Mouse (Mus musculus) spleen, postnatal 4 days (tissue): Measurements from ENCODE around the gene D930007J09Rik.
A peak's percentile ranks its signal among the peaks of the same experiment; 100 is the strongest.

Experiments used
- DNase-seq, 2 experiments: peaks; one replicate each; pipeline ENCODE4 v3.0.0; 2022; ENCODE audit warnings: low spot score in 2 of 2

The D930007J09Rik gene

GRCm38 (mm10) chr13:32821671-32822070, 19.0 kb upstream of the D930007J09Rik start:
- DNase-seq, result no peak

- DNase-seq, result no peak
Observed at GRCm38 (mm10) chr13:32819926-32820325, 17.3 kb upstream of the D930007J09Rik start.

DNA sequence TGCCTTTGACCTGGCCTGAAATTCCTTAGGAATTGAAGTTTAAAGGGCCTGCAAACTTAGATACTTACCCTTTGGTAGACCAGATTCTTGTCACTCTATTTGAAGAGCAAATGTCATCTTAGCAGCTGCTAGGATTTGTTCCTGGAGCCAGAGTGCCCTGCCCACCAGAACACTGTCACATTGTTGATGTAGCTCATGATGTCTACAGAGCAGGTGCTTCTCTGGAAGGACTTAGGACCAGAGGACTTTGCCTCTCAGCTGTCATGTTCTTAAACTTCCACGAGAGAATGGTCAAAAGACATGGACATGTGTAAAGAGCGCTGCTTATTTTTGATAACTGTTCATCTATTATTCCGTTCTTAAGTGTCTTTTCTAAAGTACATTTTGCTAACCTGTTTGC, 16.6 kb upstream of the D930007J09Rik start:
- no peak for DNase-seq

DNA sequence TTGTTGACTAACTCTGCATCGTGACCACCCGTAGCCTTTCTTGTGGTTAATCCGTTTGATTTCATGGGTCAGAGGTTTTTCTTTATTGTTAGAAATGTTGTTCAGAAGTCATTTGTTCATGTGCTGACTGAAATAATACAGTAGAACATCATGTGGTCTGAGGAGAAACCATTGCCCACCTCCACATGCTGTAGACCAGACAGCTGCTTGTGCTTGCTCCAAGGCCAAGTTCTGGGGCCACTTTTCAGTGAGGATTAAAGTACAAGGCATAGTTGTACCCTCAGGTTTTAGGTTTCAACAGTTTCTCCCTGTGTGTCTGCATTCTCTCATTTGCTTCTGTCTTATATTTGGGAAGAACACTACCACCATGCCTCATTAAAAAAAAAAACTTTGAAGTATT, 5.0 kb upstream of the D930007J09Rik start:
- no peak for DNase-seq

GRCm38 (mm10) chr13:32806820-32807219, 4.2 kb upstream of the D930007J09Rik start:
- DNase-seq, result no peak

GRCm38 (mm10) chr13:32803701-32804345, 1.2 kb upstream of the D930007J09Rik start:
- no peak for DNase-seq

- peak; percentile 92 to 93 for DNase-seq
Observed at GRCm38 (mm10) chr13:32801693-32802221, 892 bp downstream of the D930007J09Rik start, which contains the start of gene Wrnip1. Gene Wrnip1, plus strand, starts transcription at chr13:32802038.

GRCm38 (mm10) chr13:32800859-32801258, 1.8 kb downstream of the D930007J09Rik start:
- DNase-seq, result peak; percentile 45 to 66

DNA sequence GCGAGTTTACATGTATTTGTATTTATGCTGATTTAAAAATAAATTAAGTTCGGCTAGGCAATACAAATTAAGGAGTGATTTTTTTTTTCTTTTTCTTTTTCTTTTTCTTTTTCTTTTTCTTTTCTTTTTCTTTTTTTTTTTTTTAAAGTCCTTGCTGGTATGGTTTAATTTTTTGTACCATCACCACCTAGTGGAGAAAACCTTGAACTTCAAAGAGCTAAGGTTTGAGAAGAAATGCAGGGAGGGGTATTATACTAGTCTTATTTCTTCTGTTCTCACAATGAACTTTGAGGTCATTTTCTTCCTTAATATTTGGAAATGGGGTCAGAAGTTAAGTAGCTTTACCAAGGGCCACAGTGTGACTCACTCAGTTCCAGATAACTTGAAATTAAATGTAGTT, 3.5 kb downstream of the D930007J09Rik start:
- DNase-seq, result no peak

- no peak for DNase-seq
Observed at GRCm38 (mm10) chr13:32797085-32797484, 5.6 kb downstream of the D930007J09Rik start.

DNA sequence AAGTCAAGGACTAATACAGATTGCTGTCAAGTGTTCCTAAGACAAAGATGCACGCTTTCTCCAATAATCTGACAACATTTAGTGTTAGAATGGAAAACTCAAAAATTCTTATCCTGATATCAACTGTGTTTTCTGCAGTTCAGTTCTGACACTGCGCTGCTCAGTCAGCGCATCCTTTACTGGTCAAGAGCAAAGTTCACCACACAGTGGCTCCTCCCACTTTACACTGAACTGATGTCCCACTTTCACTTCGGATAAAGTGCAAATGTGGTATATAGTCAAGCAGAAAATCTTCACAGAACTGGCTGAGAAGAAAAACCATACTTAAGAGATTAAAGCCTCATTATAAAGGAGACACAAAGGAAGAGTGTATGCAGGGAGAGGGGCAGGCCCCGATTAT, 7.5 kb downstream of the D930007J09Rik start:
- DNase-seq, result no peak

DNA sequence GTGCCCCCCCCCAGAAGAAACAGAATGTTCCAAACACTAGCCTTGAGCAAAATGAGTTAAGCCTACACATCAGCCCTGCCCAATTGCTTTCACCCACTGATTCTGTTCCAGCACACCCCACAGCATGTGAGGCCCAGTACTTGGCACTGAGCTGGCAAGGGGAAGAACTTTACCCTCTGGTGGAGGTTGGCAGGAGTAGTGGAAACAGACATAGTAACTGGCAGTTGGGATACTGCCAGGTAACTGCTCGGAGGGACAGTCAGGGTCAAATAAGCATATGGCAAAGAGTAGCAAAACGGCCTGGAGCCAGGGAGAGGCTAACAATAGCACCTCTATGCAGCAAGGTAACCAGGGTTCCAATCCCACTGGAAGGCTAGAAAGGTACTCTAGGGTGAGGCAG, 8.0 kb downstream of the D930007J09Rik start:
- DNase-seq, result no peak

DNA sequence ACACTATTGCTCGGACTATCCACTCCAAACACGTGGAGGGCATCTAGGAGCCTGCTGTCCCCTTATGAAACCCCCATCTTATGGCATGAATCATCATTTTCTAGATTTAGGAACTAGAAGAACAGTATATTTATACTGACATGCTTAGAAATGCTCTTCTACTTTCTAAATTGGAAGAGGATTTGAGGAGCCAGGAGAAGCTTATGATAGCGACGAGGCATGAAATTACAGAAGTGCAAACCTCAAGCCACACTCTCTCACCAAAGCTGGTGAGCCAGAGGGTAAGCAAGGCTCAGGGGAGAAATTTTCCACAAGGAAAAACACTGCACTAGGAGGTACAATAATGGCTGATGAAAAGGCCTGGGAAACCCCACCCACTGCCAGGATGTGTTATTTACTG, 12.9 kb downstream of the D930007J09Rik start:
- DNase-seq, result no peak

- no peak for DNase-seq
Observed at GRCm38 (mm10) chr13:32787584-32787983, 15.1 kb downstream of the D930007J09Rik start.

DNA sequence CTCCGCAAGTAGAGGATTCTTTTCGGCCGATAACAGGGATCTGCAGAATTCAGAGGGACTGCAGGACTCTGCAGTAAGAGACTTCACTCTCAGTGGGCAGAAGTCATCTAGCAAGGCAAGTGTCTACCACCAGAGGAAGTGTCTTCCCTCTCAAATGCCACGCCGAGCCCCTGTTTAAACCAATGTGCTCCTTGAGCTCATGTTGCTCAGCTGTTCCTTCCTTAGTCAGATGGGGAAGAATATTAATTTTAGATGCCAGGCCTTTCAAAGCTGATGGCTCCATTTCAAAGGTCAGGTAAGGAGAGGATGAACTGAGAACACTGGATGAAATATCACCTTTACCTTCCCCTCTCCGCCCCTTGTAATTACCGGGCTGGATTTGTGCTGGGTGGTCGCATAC, 18.8 kb downstream of the D930007J09Rik start, which contains the start of gene Mylk4:
Gene Mylk4, minus strand, starts transcription at position 139 of the 400 bp plus-strand sequence.
- no peak for DNase-seq

- no peak for DNase-seq
Observed at GRCm38 (mm10) chr13:32783055-32783454, 19.6 kb downstream of the D930007J09Rik start.

GRCm38 (mm10) chr13:32778861-32779260, 23.8 kb downstream of the D930007J09Rik start:
- no peak for DNase-seq

DNA sequence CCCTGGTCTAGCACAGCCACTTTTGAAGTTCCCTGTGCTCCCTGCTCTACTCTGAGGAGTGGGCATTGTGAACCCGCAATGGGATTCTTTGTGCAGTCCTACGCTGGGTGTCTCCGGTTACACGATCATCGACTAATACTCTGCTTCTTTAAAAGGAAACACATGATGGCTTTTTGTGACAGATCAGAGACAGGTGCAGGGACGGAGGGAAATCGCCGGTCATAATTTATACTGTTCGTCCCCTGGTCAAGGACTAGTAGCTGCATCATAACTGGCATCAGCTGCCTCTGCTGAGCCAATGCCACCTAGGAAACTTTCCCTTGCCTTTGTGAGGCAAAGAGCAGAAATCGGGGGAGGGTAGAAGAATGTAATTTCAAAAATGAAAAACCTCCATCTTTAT, 26.3 kb downstream of the D930007J09Rik start:
- no peak for DNase-seq

- DNase-seq, result no peak
Observed at GRCm38 (mm10) chr13:32775889-32776288, 26.8 kb downstream of the D930007J09Rik start.

GRCm38 (mm10) chr13:32769960-32770359, 32.7 kb downstream of the D930007J09Rik start:
- no peak for DNase-seq

DNA sequence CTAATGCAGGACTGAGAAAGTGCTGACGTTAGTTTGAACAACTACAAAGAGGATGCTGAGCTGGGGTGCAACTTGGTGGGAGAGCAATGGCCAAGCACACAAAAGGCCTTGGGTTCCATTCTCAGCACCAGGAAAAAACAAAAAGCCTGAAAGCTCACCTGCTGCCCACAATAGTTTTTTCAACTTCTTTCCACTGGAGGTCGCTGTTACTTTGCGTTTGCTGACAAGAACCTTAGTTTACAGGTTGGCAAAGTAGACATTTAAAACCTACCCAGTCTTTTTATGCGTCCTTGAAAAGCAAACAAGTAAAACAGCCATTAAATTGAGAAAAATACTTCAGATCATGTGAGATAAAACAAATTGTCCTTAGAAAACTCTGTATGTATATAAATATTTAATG, 34.5 kb downstream of the D930007J09Rik start:
- DNase-seq, result peak in 1 of 2 experiments; percentile 15

DNA sequence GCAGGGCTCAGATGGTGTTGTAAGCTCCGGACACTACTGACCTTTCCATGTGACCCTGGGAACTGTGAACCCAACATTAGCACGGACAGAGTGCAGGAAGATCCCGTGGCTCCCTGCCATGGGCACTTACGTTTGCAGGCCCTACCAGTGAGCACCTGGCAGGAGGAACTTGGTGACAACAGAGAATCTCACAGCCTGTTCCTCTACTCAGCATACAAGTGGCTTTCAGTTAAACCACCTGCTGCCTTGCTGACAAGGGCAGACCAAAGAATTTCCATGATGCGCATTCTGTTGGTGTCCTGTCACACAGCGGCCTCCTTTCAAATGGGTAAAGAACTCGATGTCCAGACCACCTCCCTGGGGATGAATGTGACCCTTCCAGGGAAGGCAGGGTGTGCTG, 38.2 kb downstream of the D930007J09Rik start:
- no peak for DNase-seq

DNA sequence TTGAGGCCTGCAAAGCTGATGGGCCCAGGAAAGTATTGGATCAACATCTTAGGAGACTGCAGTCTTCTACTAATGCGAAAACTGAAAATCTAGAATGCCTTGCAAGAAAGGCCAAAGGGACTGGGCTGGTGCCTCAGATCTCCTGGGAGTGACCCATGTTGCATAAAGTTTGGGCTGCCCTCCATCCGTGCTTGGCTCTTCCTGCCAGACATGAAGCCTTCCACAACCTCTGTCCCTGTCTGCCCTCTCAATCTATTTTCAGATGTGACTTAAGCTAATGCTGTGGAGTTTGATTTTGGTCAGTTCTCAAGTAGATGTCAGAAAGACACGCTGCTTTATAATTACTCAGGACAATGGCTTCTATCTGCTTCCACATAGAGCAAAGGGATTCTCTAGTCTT, 39.5 kb downstream of the D930007J09Rik start:
- no peak for DNase-seq

GRCm38 (mm10) chr13:32760795-32761194, 41.9 kb downstream of the D930007J09Rik start:
- no peak for DNase-seq
